Mouse (Mus musculus) testis, adult 2 months (tissue): ENCODE measurements at regions not wholly inside any gene's neighbourhood (a gene's known extent, or its start where the extent isn't known, plus 50 kb on each side); places are given as distances from the start of the nearest gene placed in this dataset.

Source experiments
- CTCF ChIP-seq: fragments of 200-500 bp; IDR thresholded peaks from 2 replicates; pipeline ENCODE4 v1.5.1; 2012; ENCODE audit warnings: low read depth, mild to moderate bottlenecking, inconsistent platforms, low read length, moderate library complexity; ENCODE audit not compliant: control insufficient read depth, insufficient read depth, insufficient replicate concordance
- POLR2A ChIP-seq: fragments of 200-500 bp; IDR thresholded peaks from 2 replicates; pipeline ENCODE4 v1.6.1; 2012; ENCODE audit warnings: low read depth, mild to moderate bottlenecking, inconsistent platforms, low read length, moderate library complexity; ENCODE audit not compliant: control insufficient read depth

DNA sequence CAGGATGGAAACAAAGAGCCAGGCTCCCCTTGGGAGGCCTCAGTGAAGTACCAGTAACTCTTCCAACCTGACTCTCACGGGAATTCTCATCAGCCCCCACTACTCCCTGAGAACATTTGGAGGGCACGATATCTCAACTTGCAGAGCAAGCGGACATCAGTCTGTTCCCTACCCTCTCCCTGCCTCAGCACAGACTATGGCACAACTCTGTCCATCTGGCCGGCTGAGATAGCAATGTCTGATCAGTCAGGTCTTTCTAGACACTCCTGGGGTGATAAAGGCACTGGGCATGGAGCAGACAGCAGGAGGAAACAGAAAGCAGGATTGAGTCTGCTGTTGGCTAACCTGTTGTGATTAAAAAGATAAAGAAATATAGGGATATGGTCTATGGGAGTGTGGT, 164.5 kb upstream of the Gm3448 start:
- no peak for TF ChIP-seq POLR2A
- TF ChIP-seq CTCF: no peak
